Mouse (Mus musculus) hindbrain, embryonic 12.5 days (tissue): ENCODE results near the gene Olfr140. TPM values are rescaled to one million over a fixed set of nuclear protein-coding genes. Genes with fewer than 3 reads are reported as not detected.

Source experiments
- ATAC-seq: fragments of 200-750 bp; cut with Nextera tagmentation; 2 replicates; pipeline ENCODE4 v1.8.0; 2017; ENCODE audit warnings: moderate TSS enrichment; ENCODE audit not compliant: low FRiP score
- H3K27ac ChIP-seq: fragments of 300-500 bp; sonication (generic); 2 replicates; pipeline ENCODE4 v1.5.1; 2016; ENCODE audit warnings: mild to moderate bottlenecking
- H3K27me3 ChIP-seq: fragments of 300-500 bp; sonication (generic); 2 replicates; pipeline ENCODE4 v1.6.1; 2016; ENCODE audit warnings: mild to moderate bottlenecking
- H3K36me3 ChIP-seq: fragments of 300-500 bp; sonication (generic); 2 replicates; pipeline ENCODE4 v1.6.1; 2016; ENCODE audit warnings: mild to moderate bottlenecking
- H3K4me1 ChIP-seq: fragments of 300-500 bp; sonication (generic); 2 replicates; pipeline ENCODE4 v1.6.1; 2016
- H3K4me2 ChIP-seq: fragments of 300-500 bp; sonication (generic); replicated peaks from 2 replicates; pipeline ENCODE4 v1.6.1; 2016; ENCODE audit warnings: mild to moderate bottlenecking
- H3K4me3 ChIP-seq: fragments of 300-500 bp; sonication (generic); 2 replicates; pipeline ENCODE4 v1.5.1; 2016; ENCODE audit warnings: mild to moderate bottlenecking
- H3K9ac ChIP-seq: fragments of 300-500 bp; sonication (generic); 2 replicates; pipeline ENCODE4 v1.6.1; 2016; ENCODE audit warnings: mild to moderate bottlenecking, moderate library complexity
- H3K9me3 ChIP-seq: fragments of 300-500 bp; sonication (generic); replicated peaks from 2 replicates; pipeline ENCODE4 v1.6.1; 2016; ENCODE audit warnings: mild to moderate bottlenecking
- WGBS: fragments of 180-500 bp; shearing (Covaris S2); methylation state at CpG from one replicate; pipeline ENCODE4 v1.1.7; 2016; 5-methylcytosine and 5-hydroxymethylcytosine counted together
- polyA plus RNA-seq: library from polyadenylated mRNA; unstranded; fragments of >200 nt; fragmentation: Nextera tagmentation; extraction: Ambion mirVana; gene quantifications from 2 replicates; pipeline ENCODE4 v1.2.1, GENCODE M21; 2016

Gene Olfr140
- not detected in 2 replicates for polyA plus RNA-seq

DNA sequence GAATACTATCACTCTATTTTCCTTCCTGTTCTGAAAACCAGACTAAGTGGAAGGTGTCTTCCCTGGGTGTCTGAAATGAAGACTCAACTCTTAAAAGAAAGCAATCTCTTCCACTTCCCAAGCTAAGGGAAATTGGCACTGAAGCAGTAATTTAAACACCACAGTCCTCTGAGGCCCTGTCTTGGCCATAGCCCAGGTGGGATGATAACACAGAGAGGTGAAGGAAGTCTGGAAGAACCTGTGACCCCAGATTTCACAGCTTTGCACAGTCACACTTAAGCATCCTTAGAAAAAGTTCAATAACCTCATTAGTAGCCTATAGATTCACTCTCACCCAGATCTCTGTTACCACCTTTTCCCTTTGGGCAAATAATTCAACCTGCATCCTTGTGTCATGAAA lies at the start of gene Olfr140:
Gene Olfr140 (minus strand): TSS at position 101 of the 400 bp plus-strand sequence.
- H3K36me3 ChIP-seq, result no peaks in the 10 kb centered on the region

DNA sequence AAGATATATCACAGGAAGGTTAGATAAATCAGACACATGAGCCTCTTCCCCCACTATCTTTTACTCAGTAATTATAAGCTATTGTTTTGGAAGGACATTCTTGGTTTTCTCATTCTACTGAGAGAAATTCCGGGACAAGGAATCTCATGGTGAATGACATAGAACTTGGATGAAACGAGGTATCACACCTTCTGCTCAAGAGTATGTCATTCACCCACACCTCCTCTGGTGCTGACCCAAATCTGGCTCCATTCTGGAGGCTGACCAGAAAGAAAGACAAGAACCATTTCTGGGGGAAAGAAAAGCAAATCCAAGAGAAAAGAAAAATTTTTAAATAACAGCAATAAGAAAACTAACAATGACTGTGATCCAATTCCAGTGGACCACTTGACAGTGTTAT lies 6.7 kb upstream of the Olfr140 start:
- H3K27ac ChIP-seq, result no peak overlapping the region
- no peak for ATAC-seq
- WGBS, result 80% methylated on average over 2 of the region's 2 CpGs

More for the DNA sequence above, at the start of gene Olfr140:
- H3K4me2 ChIP-seq, result no peak within 1 kb of the TSS
- ATAC-seq, result no peak
- no peak within 1 kb of the TSS for H3K9ac ChIP-seq
- H3K9me3 ChIP-seq, result no peaks in the 10 kb centered on the region
- H3K4me1 ChIP-seq, result no peaks in the 10 kb centered on the region
- no peak within 1 kb of the TSS for H3K4me3 ChIP-seq
- H3K27me3 ChIP-seq, result no peaks in the 10 kb centered on the region
- H3K27ac ChIP-seq, result no peak within 1 kb of the TSS

DNA sequence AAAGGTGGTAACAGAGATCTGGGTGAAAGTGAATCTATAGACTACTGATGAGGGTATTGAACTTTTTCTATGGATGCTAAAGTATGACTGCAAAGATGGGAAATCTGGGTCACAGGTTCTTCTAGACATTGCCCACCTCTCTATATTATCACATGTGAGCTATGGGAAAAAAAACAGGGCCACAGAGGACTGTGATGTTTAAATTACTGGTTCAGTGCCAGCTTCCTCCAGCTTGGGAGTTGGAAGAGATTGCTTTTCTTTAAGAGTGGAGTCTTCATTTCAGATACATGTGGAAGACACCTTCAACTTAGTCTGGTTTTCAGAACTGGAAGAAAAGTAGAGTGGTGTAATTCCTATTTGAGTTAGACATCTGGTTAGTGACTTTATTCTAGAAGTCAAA lies 28.4 kb downstream of the Olfr140 start, which contains the start of gene Olfr1265:
Gene Olfr1265 (plus strand): TSS at position 301 of the 400 bp plus-strand sequence.
- ATAC-seq, result no peak
- no peaks in the 10 kb centered on the region for H3K9me3 ChIP-seq

More for the DNA sequence above, 6.7 kb upstream of the Olfr140 start:
- no peaks in the 10 kb centered on the region for H3K4me1 ChIP-seq
- no peaks in the 10 kb centered on the region for H3K27me3 ChIP-seq
- no peak overlapping the region for H3K4me2 ChIP-seq
- no peaks in the 10 kb centered on the region for H3K36me3 ChIP-seq
- no peak overlapping the region for H3K4me3 ChIP-seq
- H3K9ac ChIP-seq, result no peak overlapping the region
- H3K9me3 ChIP-seq, result no peaks in the 10 kb centered on the region

DNA sequence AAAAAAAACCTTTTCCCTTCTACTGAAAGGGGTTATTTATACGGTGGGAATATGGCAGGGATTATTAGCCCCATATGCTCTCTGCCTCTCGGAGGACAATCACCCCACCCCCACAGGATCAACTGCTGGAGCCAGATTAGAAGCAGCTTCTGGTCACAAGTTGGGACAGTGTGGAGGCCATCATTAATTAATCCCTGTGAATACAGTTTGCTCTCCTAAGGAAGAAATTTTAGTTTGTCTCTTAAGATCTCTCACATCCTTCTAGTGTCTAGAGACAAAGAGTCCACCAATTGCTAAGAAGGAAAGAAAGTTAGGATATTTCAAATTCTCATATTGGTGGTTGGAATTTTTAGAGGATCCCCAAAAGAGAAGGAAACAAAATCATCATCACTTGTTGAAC lies 37.9 kb downstream of the Olfr140 start, which contains the start of gene Olfr1264:
Gene Olfr1264 (minus strand): TSS at position 101 of the 400 bp plus-strand sequence.
- no peaks in the 10 kb centered on the region for H3K9me3 ChIP-seq
- no peaks in the 10 kb centered on the region for H3K36me3 ChIP-seq
- H3K27me3 ChIP-seq, result no peaks in the 10 kb centered on the region
- no peak within 1 kb of the TSS for H3K4me2 ChIP-seq
- ATAC-seq, result no peak
- 68% methylated on average over 2 of the region's 2 CpGs for WGBS
- H3K9ac ChIP-seq, result no peak within 1 kb of the TSS
- H3K27ac ChIP-seq, result no peak within 1 kb of the TSS
- no peaks in the 10 kb centered on the region for H3K4me1 ChIP-seq
- no peak within 1 kb of the TSS for H3K4me3 ChIP-seq

More for the DNA sequence above, 28.4 kb downstream of the Olfr140 start, which contains the start of gene Olfr1265:
- no peak within 1 kb of the TSS for H3K27ac ChIP-seq
- H3K4me3 ChIP-seq, result no peak within 1 kb of the TSS
- H3K4me1 ChIP-seq, result no peaks in the 10 kb centered on the region
- no peak within 1 kb of the TSS for H3K9ac ChIP-seq
- no peaks in the 10 kb centered on the region for H3K36me3 ChIP-seq
- no peak within 1 kb of the TSS for H3K4me2 ChIP-seq
- H3K27me3 ChIP-seq, result no peaks in the 10 kb centered on the region

DNA sequence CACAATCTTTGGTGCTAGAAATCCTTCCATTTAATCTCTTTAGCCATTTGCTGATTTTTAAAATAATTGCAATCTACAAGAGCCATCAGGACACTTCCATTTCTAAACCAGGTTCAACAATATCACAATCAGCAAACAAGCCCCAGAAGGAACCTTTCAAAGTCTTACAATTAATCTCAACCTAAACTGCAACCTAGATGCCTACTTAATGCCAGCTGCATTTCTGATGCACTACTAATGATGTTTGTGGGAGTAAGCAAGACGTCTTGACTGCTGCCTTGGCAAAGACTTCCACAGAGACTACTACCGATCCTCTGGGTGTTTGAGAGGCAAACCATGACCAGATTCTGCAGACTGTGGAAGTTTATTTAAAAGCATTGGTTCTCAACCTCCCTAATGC lies 51.6 kb downstream of the Olfr140 start, which contains the start of gene Olfr1263:
Gene Olfr1263 (plus strand): TSS at position 301 of the 400 bp plus-strand sequence.
- Histone ChIP-seq H3K9ac (no peak within 1 kb of the TSS), H3K4me2 (no peak within 1 kb of the TSS), H3K9me3 (no peaks in the 10 kb centered on the region), H3K36me3 (no peaks in the 10 kb centered on the region), H3K27ac (no peak within 1 kb of the TSS), H3K27me3 (no peaks in the 10 kb centered on the region), H3K4me1 (no peaks in the 10 kb centered on the region), H3K4me3 (no peak within 1 kb of the TSS)
- 82% methylated on average over 2 of the region's 2 CpGs for WGBS
- no peak for ATAC-seq

DNA sequence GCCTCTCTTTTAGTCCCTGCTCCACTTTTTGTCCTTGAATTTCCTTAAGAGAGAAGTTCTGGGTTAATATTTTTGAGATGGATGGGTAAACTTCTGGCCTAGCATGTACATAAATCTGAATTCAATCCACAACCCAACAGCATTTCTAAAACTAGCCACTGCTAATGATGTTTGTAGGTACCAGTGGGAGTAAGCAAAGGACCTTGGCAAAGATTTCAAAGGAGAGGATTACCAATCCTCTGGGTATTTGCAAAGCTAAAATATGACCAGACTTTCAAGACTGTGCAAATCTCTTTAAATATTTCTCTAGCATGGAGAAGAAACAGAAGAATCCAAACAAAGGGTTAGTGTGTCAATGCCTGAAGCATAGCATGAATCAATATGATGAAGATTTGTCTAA lies 63.5 kb downstream of the Olfr140 start, which contains the start of gene Olfr1262:
Gene Olfr1262 (plus strand): TSS at position 301 of the 400 bp plus-strand sequence.
- Histone ChIP-seq H3K27me3 (no peaks in the 10 kb centered on the region), H3K36me3 (no peaks in the 10 kb centered on the region), H3K4me1 (no peaks in the 10 kb centered on the region), H3K9me3 (no peaks in the 10 kb centered on the region), H3K9ac (no peak within 1 kb of the TSS), H3K4me2 (no peak within 1 kb of the TSS), H3K4me3 (no peak within 1 kb of the TSS), H3K27ac (no peak within 1 kb of the TSS)
- ATAC-seq, result no peak

Other genes starting within 250 kb of the Olfr140 start
- not detected in 2 replicates for gene Olfr1256, start 222.0 kb downstream of the Olfr140 start, polyA plus RNA-seq
- not detected in 2 replicates for gene Olfr48, start 215.4 kb downstream of the Olfr140 start, polyA plus RNA-seq
- gene Olfr1257, start 185.2 kb downstream of the Olfr140 start, polyA plus RNA-seq, result not detected in 2 replicates
- not detected in 2 replicates for gene Olfr1258, start 136.3 kb downstream of the Olfr140 start, polyA plus RNA-seq
- gene Olfr1259, start 114.9 kb downstream of the Olfr140 start, polyA plus RNA-seq, result not detected in 2 replicates
- not detected in 2 replicates for gene Olfr1260, start 89.3 kb downstream of the Olfr140 start, polyA plus RNA-seq
- gene Olfr1261, start 72.4 kb downstream of the Olfr140 start, polyA plus RNA-seq, result not detected in 2 replicates
- gene Olfr1262, start 63.4 kb downstream of the Olfr140 start, polyA plus RNA-seq, result not detected in 2 replicates
- gene Olfr1263, start 51.5 kb downstream of the Olfr140 start, polyA plus RNA-seq, result not detected in 2 replicates
- gene Olfr1264, start 38.0 kb downstream of the Olfr140 start, polyA plus RNA-seq, result not detected in 2 replicates
- not detected in 2 replicates for gene Olfr1265, start 28.3 kb downstream of the Olfr140 start, polyA plus RNA-seq
- not detected in 2 replicates for gene Olfr1269, start 57.8 kb upstream of the Olfr140 start, polyA plus RNA-seq
- gene Olfr32, start 78.7 kb upstream of the Olfr140 start, polyA plus RNA-seq, result not detected in 2 replicates
- not detected in 2 replicates for gene Olfr1270, start 89.5 kb upstream of the Olfr140 start, polyA plus RNA-seq
- gene Olfr1506, start 160.9 kb upstream of the Olfr140 start, polyA plus RNA-seq, result not detected in 2 replicates
- not detected in 2 replicates for gene Olfr142, start 194.0 kb upstream of the Olfr140 start, polyA plus RNA-seq
- gene Olfr1271, start 207.4 kb upstream of the Olfr140 start, polyA plus RNA-seq, result not detected in 2 replicates
- not detected in 2 replicates for gene Olfr1272, start 229.2 kb upstream of the Olfr140 start, polyA plus RNA-seq